Mouse (Mus musculus): ENCODE results near the gene Pam. TPM values are rescaled to one million over a fixed set of nuclear protein-coding genes. Genes with fewer than 3 reads are reported as not detected.
A peak's percentile ranks its signal among the peaks of the same experiment; 100 is the strongest.

The Pam gene
- polyA plus RNA-seq, 1 experiment, result 3.4 TPM

DNA sequence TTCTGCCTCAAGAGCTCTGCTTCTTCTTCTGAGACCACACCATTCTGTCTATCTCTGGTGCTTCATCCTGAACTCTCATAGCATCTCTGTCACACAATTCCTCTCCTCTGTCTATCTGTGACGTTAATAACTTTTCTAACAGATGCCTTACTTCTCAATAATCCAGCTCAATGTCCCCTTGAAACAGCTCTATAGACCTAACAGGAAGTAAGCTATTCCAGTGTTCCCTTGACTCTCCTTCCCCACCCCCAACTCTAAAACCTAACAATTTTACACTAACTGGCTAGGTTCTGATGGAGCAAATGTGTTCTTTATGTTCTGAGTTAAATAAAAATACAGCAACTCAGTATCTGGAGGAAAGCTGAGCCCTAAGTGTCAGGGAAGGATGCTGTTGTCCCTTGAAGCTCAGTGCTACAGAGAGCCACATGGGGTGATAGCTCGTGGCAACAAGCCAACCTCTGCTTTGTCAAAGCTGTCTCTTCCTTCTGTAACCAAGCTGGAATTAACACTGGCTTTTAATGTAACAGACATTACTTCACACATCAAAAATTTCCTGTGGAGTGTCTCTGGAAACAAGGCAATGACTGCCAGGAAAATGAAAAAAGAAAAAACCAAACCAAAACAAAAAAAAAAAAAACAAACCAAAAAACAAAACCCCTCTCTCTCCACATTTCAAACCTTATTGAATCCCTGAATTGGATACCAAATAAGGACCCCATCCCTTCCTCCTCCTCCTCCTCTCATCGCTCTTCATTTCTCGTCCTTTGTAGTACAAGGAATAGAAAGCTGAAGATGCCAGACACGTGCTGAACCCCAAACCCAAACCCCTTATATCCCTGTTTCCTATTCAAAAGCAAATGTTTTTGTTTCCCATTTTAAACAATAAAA lies 261.7 kb downstream of the Pam start:
- no peaks in the 10 kb centered on the region for H3K27me3 ChIP-seq (replicated peaks)
- H3K4me1 ChIP-seq, result no peaks in the 10 kb centered on the region
- TF ChIP-seq GATA1 (IDR thresholded peaks at IDR 0.05; ENCODE audit: borderline replicate concordance, low read length) (no peak), FLI1 (IDR thresholded peaks at IDR 0.05; ENCODE audit: low read length) (no peak)
- H3K4me3 ChIP-seq (replicated peaks), result no peak overlapping the region
- H3K36me3 ChIP-seq (replicated peaks; ENCODE audit: low read length), result no peaks in the 10 kb centered on the region
- H3K9me3 ChIP-seq, result peaks cover 2% of the 10 kb centered on the region; the same call in 1 of the 2 replicates

GRCm38 (mm10) chr1:97828087-97828486 lies 267.4 kb downstream of the Pam start:
- H3K4me3 ChIP-seq (replicated peaks), result no peak overlapping the region
- no peaks in the 10 kb centered on the region for H3K4me1 ChIP-seq
- no peaks in the 10 kb centered on the region for H3K27me3 ChIP-seq (replicated peaks)
- TF ChIP-seq FLI1 (IDR thresholded peaks at IDR 0.05; ENCODE audit: low read length), result no peak
- TF ChIP-seq GATA1 (IDR thresholded peaks at IDR 0.05; ENCODE audit: borderline replicate concordance, low read length), result no peak
- peaks cover 2% of the 10 kb centered on the region; the same call in 1 of the 2 replicates for H3K9me3 ChIP-seq
- no peaks in the 10 kb centered on the region for H3K36me3 ChIP-seq (replicated peaks; ENCODE audit: low read length)

- no peaks in the 10 kb centered on the region for H3K36me3 ChIP-seq (replicated peaks; ENCODE audit: low read length)
- peaks cover 2% of the 10 kb centered on the region; the same call in 1 of the 2 replicates for H3K9me3 ChIP-seq
- TF ChIP-seq FLI1 (IDR thresholded peaks at IDR 0.05; ENCODE audit: low read length), result no peak
- no peak for TF ChIP-seq GATA1 (IDR thresholded peaks at IDR 0.05; ENCODE audit: borderline replicate concordance, low read length)
- H3K27me3 ChIP-seq (replicated peaks), result no peaks in the 10 kb centered on the region
- no peaks in the 10 kb centered on the region for H3K4me1 ChIP-seq
- H3K4me3 ChIP-seq (replicated peaks), result no peak overlapping the region
Measured at GRCm38 (mm10) chr1:97827566-97827965, 267.9 kb downstream of the Pam start.

DNA sequence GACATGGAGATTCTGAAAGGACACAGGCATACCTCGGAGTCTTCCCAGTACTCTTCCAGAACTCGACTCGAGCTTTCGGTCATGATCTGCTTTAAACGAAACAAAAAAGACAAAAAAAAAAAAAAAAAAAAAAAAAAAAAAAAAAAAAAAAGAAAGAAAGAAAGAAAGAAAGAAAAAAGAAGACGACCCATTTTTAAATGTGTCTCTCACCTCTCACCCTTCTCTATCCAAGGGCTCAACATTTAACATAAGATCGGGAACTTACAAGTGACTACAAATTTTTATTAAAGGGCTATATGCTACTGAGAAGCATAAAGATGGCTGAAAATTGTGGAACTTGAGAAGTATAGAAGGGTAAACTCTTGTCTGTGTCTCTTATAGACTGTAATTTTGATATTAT lies 272.5 kb downstream of the Pam start:
- Histone ChIP-seq H3K4me3 (replicated peaks) (no peak overlapping the region), H3K4me1 (peaks cover 4% of the 10 kb centered on the region; the same call in 1 of the 2 replicates), H3K36me3 (replicated peaks; ENCODE audit: low read length) (no peaks in the 10 kb centered on the region), H3K27me3 (replicated peaks) (no peaks in the 10 kb centered on the region), H3K9me3 (no peaks in the 10 kb centered on the region)
- no peak for TF ChIP-seq FLI1 (IDR thresholded peaks at IDR 0.05; ENCODE audit: low read length)
- no peak for TF ChIP-seq GATA1 (IDR thresholded peaks at IDR 0.05; ENCODE audit: borderline replicate concordance, low read length)

GRCm38 (mm10) chr1:97822203-97822602 lies 273.2 kb downstream of the Pam start:
- Histone ChIP-seq H3K9me3 (peaks cover 4% of the 10 kb centered on the region; the same call in 1 of the 2 replicates), H3K4me1 (peaks cover 4% of the 10 kb centered on the region; the same call in 1 of the 2 replicates), H3K36me3 (replicated peaks; ENCODE audit: low read length) (no peaks in the 10 kb centered on the region), H3K27me3 (replicated peaks) (no peaks in the 10 kb centered on the region), H3K4me3 (replicated peaks) (no peak overlapping the region)
- TF ChIP-seq GATA1 (IDR thresholded peaks at IDR 0.05; ENCODE audit: borderline replicate concordance, low read length), result no peak
- TF ChIP-seq FLI1 (IDR thresholded peaks at IDR 0.05; ENCODE audit: low read length), result no peak

DNA sequence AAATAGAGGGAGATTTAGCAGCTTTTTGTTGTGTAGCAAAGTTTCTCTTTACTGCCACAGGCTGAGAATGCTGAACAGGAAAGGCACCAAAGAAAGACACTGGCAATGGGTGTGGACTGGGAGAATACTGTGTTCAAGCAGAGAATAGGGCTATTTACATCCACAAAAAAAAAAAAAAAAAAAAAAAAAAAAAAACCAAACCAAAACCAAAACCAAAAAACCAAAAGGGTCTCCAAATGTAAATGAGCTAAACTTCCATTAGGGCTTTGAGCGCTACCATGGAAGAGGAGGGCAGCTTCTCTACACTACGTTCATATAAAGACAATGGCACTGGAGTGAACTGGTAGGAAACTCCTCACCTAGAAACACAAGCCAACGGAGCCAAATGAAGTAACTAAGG lies 274.2 kb downstream of the Pam start:
- H3K4me1 ChIP-seq, result peaks cover 4% of the 10 kb centered on the region; the same call in 1 of the 2 replicates
- H3K9me3 ChIP-seq, result peaks cover 4% of the 10 kb centered on the region; the same call in 1 of the 2 replicates
- no peaks in the 10 kb centered on the region for H3K27me3 ChIP-seq (replicated peaks)
- H3K4me3 ChIP-seq (replicated peaks), result no peak overlapping the region
- no peak for TF ChIP-seq GATA1 (IDR thresholded peaks at IDR 0.05; ENCODE audit: borderline replicate concordance, low read length)
- no peak for TF ChIP-seq FLI1 (IDR thresholded peaks at IDR 0.05; ENCODE audit: low read length)
- no peaks in the 10 kb centered on the region for H3K36me3 ChIP-seq (replicated peaks; ENCODE audit: low read length)

DNA sequence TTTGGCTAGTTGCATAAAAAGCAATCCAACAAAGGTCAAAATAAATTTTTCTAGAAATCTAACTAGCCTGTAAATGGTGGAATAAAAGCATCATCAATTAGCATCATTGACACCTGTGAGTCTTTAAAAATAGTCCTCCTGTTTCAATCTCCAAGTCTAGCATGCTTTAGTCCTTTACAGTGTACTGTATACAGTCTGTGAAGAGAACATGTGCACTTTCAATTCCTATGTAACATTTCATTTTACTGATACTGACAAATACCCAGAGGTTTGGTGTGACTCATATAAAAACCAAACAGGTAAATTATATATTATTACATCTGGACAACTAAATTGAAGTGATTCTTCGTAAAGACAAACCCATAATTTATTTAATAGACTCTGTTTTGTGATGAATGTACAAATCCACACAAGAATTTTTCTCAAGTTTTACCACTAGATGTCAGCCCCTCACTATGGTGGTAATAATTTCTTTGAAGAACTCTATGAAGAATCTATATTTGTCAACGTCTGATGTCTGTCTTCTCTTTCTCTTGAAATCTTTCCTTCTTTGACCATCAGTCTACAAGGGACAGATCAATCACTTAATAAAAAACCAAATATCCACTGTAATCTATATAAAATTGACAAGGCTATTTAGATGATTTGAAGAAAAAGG lies 286.1 kb downstream of the Pam start:
- H3K9me3 ChIP-seq, result no peaks in the 10 kb centered on the region
- H3K4me1 ChIP-seq, result no peaks in the 10 kb centered on the region; the same call in 1 of the 2 replicates
- no peaks in the 10 kb centered on the region for H3K36me3 ChIP-seq (replicated peaks; ENCODE audit: low read length)
- no peak for TF ChIP-seq FLI1 (IDR thresholded peaks at IDR 0.05; ENCODE audit: low read length)
- no peak for TF ChIP-seq GATA1 (IDR thresholded peaks at IDR 0.05; ENCODE audit: borderline replicate concordance, low read length)
- H3K27me3 ChIP-seq (replicated peaks), result no peaks in the 10 kb centered on the region
- no peak overlapping the region for H3K4me3 ChIP-seq (replicated peaks)

- Histone ChIP-seq H3K4me3 (replicated peaks) (no peak overlapping the region), H3K4me1 (no peaks in the 10 kb centered on the region; the same call in 1 of the 2 replicates), H3K9me3 (peaks cover 8% of the 10 kb centered on the region), H3K36me3 (replicated peaks; ENCODE audit: low read length) (peaks cover 6% of the 10 kb centered on the region), H3K27me3 (replicated peaks) (no peaks in the 10 kb centered on the region)
- TF ChIP-seq FLI1 (IDR thresholded peaks at IDR 0.05; ENCODE audit: low read length), result no peak
- TF ChIP-seq GATA1 (IDR thresholded peaks at IDR 0.05; ENCODE audit: borderline replicate concordance, low read length), result no peak
Measured at GRCm38 (mm10) chr1:97804520-97804919, 290.9 kb downstream of the Pam start.

DNA sequence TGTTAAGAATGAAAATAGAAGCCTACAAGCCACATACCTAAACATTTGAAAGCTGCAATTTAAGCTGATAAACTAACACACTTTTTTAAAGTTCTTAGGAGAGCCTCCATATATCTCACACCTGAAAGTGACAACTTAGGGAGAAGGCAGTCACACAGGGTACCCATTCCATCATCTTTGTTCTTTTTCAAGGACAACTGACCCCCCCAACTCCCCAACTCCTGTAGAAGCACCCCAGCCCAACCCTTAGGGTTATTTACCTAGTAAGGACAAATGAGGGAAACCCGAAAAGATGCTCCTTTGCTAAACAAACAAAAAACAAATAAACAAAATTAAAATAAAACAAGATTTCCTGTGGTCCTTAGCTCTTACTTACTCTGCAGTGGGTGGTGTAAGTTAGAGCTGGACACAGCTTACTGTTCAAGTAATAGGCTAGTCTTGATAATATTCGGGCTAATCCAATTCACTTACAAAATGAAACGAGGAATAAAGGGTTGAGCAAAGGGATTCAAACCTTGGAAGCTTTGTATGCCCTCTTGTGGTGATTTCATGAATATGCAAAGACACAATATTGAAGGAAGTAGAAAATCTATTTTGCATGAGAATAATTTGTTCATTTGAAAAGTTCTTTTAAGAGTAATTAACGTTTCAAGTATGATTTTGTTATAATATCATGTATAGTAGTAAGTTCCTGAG lies 293.1 kb downstream of the Pam start:
- H3K27me3 ChIP-seq (replicated peaks), result no peaks in the 10 kb centered on the region
- peaks cover 6% of the 10 kb centered on the region for H3K36me3 ChIP-seq (replicated peaks; ENCODE audit: low read length)
- no peak for TF ChIP-seq FLI1 (IDR thresholded peaks at IDR 0.05; ENCODE audit: low read length)
- no peak for TF ChIP-seq GATA1 (IDR thresholded peaks at IDR 0.05; ENCODE audit: borderline replicate concordance, low read length)
- peak overlapping the region; percentile 87 for H3K4me3 ChIP-seq (replicated peaks)
- H3K4me1 ChIP-seq, result no peaks in the 10 kb centered on the region; the same call in 1 of the 2 replicates
- H3K9me3 ChIP-seq, result peaks cover 8% of the 10 kb centered on the region

All from megakaryocyte, embryonic 14.5 days (primary cell).